In genomic region chr13:21166936-21167909, GRCm38 (mm10) we compare ENCODE assay signal across 9 mouse cellular contexts. TPM values are rescaled to one million over a fixed set of nuclear protein-coding genes. Genes with fewer than 3 reads are reported as not detected.
A peak's percentile ranks its signal among the peaks of the same experiment; 100 is the strongest.
DNase-seq lines count a peak whose midpoint lies in the region; ATAC-seq and TF ChIP-seq lines count a peak whose summit lies in the region.
"Had no signal": no experiment of that assay in that cellular context is flagged by ENCODE, and none has a peak within 500 bp of the region (broad histone marks: within the 10 kb centered on the region; RNA-seq: fewer than 3 reads in every experiment).

No protein-coding gene starts in this region.

- no peaks in the 10 kb centered on the region for H3K36me3 ChIP-seq in C2C12 (ENCODE audit: control insufficient read depth, insufficient read depth)
- no peaks in the 10 kb centered on the region for H3K36me3 ChIP-seq in embryonic facial prominence, embryonic 14.5 days (ENCODE audit: control insufficient read depth, insufficient read depth, low read length)
- H3K36me3 ChIP-seq in liver, adult 2 months (ENCODE audit: control insufficient read depth, insufficient read depth, low read length), result no peaks in the 10 kb centered on the region
- H3K36me3 ChIP-seq in stomach, embryonic 14.5 days (ENCODE audit: control insufficient read depth, insufficient read depth, low read length), result no peaks in the 10 kb centered on the region

- H3K9me3 ChIP-seq in embryonic facial prominence, embryonic 14.5 days (ENCODE audit: control insufficient read depth, low read length), result no peaks in the 10 kb centered on the region
- no peaks in the 10 kb centered on the region for H3K9me3 ChIP-seq in stomach, embryonic 14.5 days (ENCODE audit: control insufficient read depth, low read depth, low read length)

- ATAC-seq in embryonic facial prominence, embryonic 14.5 days (ENCODE audit: low read depth), result peak; percentile 49
- peak; percentile 41; the same call in 1 of the 2 replicates for ATAC-seq in monocyte, adult 5-6 weeks (replicated peaks; ENCODE audit: insufficient number of reproducible peaks, low FRiP score, low TSS enrichment, poor library complexity, severe bottlenecking)
- ATAC-seq in stomach, embryonic 14.5 days (ENCODE audit: insufficient number of reproducible peaks, insufficient read depth, low FRiP score, low read depth), result peak; percentile 57; the same call in 1 of the 2 replicates

- H3K4me2 ChIP-seq in embryonic facial prominence, embryonic 14.5 days (ENCODE audit: low read depth, low read length), result peak overlapping the region; percentile 97
- peak overlapping the region; percentile 94 for H3K4me2 ChIP-seq in stomach, embryonic 14.5 days (replicated peaks; ENCODE audit: low read depth, low read length)

- DNase-seq in adrenal gland, postnatal 25 days, result peak; percentile 65
- DNase-seq in embryonic facial prominence, embryonic 14.5 days (ENCODE audit: low spot score), result peak; percentile 89
- DNase-seq in heart, adult 8-10 months (ENCODE audit: low spot score), result peak; percentile 87
- DNase-seq in kidney, adult 8-10 months, result peak; percentile 71 to 82
- peak; percentile 68 for DNase-seq in liver, adult 2 months (ENCODE audit: extremely low read depth, low read depth, low spot score)

- H3ac ChIP-seq in C2C12 (ENCODE audit: control insufficient read depth, insufficient read length, low read depth), result peak overlapping the region; percentile 40

- TF ChIP-seq CTCF in C2C12 (IDR thresholded peaks at IDR 0.05; ENCODE audit: control insufficient read depth, insufficient read depth, insufficient read length), result no peak
- no peak for TF ChIP-seq CTCF in liver, adult 2 months (IDR thresholded peaks at IDR 0.05; ENCODE audit: low read depth, low read length)

- no peaks in the 10 kb centered on the region for H3K79me2 ChIP-seq in C2C12 (ENCODE audit: control insufficient read depth, insufficient read depth)
- H3K79me2 ChIP-seq in liver, adult 2 months (ENCODE audit: control insufficient read depth, insufficient read depth, low read length), result no peaks in the 10 kb centered on the region

- H3K27me3 ChIP-seq in C2C12 (ENCODE audit: control insufficient read depth, insufficient read depth, insufficient read length), result no peaks in the 10 kb centered on the region
- no peaks in the 10 kb centered on the region for H3K27me3 ChIP-seq in embryonic facial prominence, embryonic 14.5 days (replicated peaks; ENCODE audit: control insufficient read depth, insufficient read depth, low read length)
- H3K27me3 ChIP-seq in liver, adult 2 months (ENCODE audit: control insufficient read depth, insufficient read depth, low read length), result no peaks in the 10 kb centered on the region
- H3K27me3 ChIP-seq in stomach, embryonic 14.5 days (ENCODE audit: control insufficient read depth, insufficient read depth, low read length), result no peaks in the 10 kb centered on the region

- no peaks in the 10 kb centered on the region for H3K79me3 ChIP-seq in C2C12 (ENCODE audit: low read depth)

- peak overlapping the region; percentile 28 for H3K4me3 ChIP-seq in C2C12 (ENCODE audit: insufficient read depth, poor library complexity, severe bottlenecking)
- peak overlapping the region; percentile 58 for H3K4me3 ChIP-seq in embryonic facial prominence, embryonic 14.5 days (ENCODE audit: low read depth, low read length)
- H3K4me3 ChIP-seq in liver, adult 2 months (ENCODE audit: insufficient read depth, low read depth, low read length), result peak overlapping the region; percentile 40
- peak overlapping the region; percentile 64 for H3K4me3 ChIP-seq in stomach, embryonic 14.5 days (ENCODE audit: low read depth, low read length)

- WGBS in embryonic facial prominence, embryonic 14.5 days, result under 1% methylated on average over 27 of the region's 27 CpGs
- WGBS in liver, adult 2 months, result 2% methylated on average over 27 of the region's 27 CpGs
- 1% methylated on average over 27 of the region's 27 CpGs for WGBS in stomach, embryonic 14.5 days

- H3K27ac ChIP-seq in embryonic facial prominence, embryonic 14.5 days (replicated peaks; ENCODE audit: low read depth, low read length), result 0 out of 2 replicates have a peak overlapping the region, but pooled peaks have one; percentile 40
- H3K27ac ChIP-seq in liver, adult 2 months (replicated peaks; ENCODE audit: insufficient read depth, low read depth, low read length), result no peak overlapping the region
- H3K27ac ChIP-seq in stomach, embryonic 14.5 days (ENCODE audit: low read length), result peak overlapping the region; percentile 72; the same call in 1 of the 2 replicates

- peak overlapping the region; percentile 63 for H3K9ac ChIP-seq in embryonic facial prominence, embryonic 14.5 days (ENCODE audit: low read depth, low read length)
- H3K9ac ChIP-seq in liver, adult 2 months (ENCODE audit: low read depth, low read length), result peak overlapping the region; percentile 46; the same call in 1 of the 2 replicates
- H3K9ac ChIP-seq in stomach, embryonic 14.5 days (replicated peaks; ENCODE audit: low read depth, low read length), result peak overlapping the region; percentile 42; the same call in 1 of the 2 replicates

- H3K4me1 ChIP-seq in embryonic facial prominence, embryonic 14.5 days (ENCODE audit: control insufficient read depth, insufficient read depth, low read length), result no peaks in the 10 kb centered on the region
- H3K4me1 ChIP-seq in liver, adult 2 months (ENCODE audit: control insufficient read depth, insufficient read depth, low read length), result no peaks in the 10 kb centered on the region
- H3K4me1 ChIP-seq in stomach, embryonic 14.5 days (ENCODE audit: control insufficient read depth, insufficient read depth, low read length), result peaks cover 5% of the 10 kb centered on the region; the same call in 1 of the 2 replicates

- TF ChIP-seq POLR2A in liver, adult 2 months (IDR thresholded peaks at IDR 0.05; ENCODE audit: extremely low read depth, insufficient read depth, low read length), result no peak

TF ChIP-seq in C2C12, 6 proteins besides CTCF, POLR2A, EP300 and RAD21:
- TF ChIP-seq MYOG (IDR thresholded peaks at IDR 0.05; ENCODE audit: control insufficient read depth, extremely low read depth, insufficient read length) (no peak), MYOD1 (IDR thresholded peaks at IDR 0.05; ENCODE audit: control insufficient read depth, insufficient read length, low read depth) (no peak), MAX (IDR thresholded peaks at IDR 0.05) (no peak), CEBPB (IDR thresholded peaks at IDR 0.05; ENCODE audit: low read depth) (no peak), USF1 (IDR thresholded peaks at IDR 0.05; ENCODE audit: low read depth) (peak; percentile 85)

RNA-seq across cellular contexts. Expression of gene Trim27, which starts 12.0 kb away (rescaled TPM):
- 105 TPM for polyA plus RNA-seq in C2C12 (2012; fragmentation: generic; extraction: Trizol)
- 49.2 and 59.6 TPM in 2 replicates for total RNA-seq in adrenal gland, postnatal 25 days (2021)
- polyA plus RNA-seq in embryonic facial prominence, embryonic 14.5 days (2014; fragmentation: Nextera tagmentation; extraction: Ambion mirVana), result 111 and 127 TPM in 2 replicates
- 10 to 100 TPM; 17.7 to 20.3 (median 19.3) TPM for total RNA-seq in heart, adult 8-10 months (2022)
- 9.4 and 16.4 TPM in 2 replicates for total RNA-seq in liver, adult 2 months (2014; rRNA removed)
- 33.9 and 39.5 TPM in 2 replicates for polyA plus RNA-seq in liver, adult 2 months (2012; rRNA removed)
- 81.0 to 103 TPM (median 88.2 TPM) in 3 replicates for total RNA-seq in monocyte, adult 5-6 weeks (2017)
- 123 and 128 TPM in 2 replicates for polyA plus RNA-seq in stomach, embryonic 14.5 days (2014; fragmentation: Nextera tagmentation; extraction: Ambion mirVana)

RNA-seq across cellular contexts. Expression of gene Olfr1368, which starts 21.6 kb away (rescaled TPM):
- not detected for polyA plus RNA-seq in C2C12 (2012; fragmentation: generic; extraction: Trizol)
- not detected in 2 replicates for total RNA-seq in adrenal gland, postnatal 25 days (2021)
- polyA plus RNA-seq in embryonic facial prominence, embryonic 14.5 days (2014; fragmentation: Nextera tagmentation; extraction: Ambion mirVana), result not detected in 2 replicates
- total RNA-seq in heart, adult 8-10 months (2022), result not detected
- total RNA-seq in liver, adult 2 months (2014; rRNA removed), result not detected in 2 replicates
- polyA plus RNA-seq in liver, adult 2 months (2012; rRNA removed), result not detected in 2 replicates
- not detected in 3 replicates for total RNA-seq in monocyte, adult 5-6 weeks (2017)
- not detected in 2 replicates for polyA plus RNA-seq in stomach, embryonic 14.5 days (2014; fragmentation: Nextera tagmentation; extraction: Ambion mirVana)
- polyA plus RNA-seq: frontal cortex, adult 2 months had no signal

RNA-seq across cellular contexts. Expression of gene Olfr263, which starts 37.8 kb away (rescaled TPM):
- polyA plus RNA-seq in C2C12 (2012; fragmentation: generic; extraction: Trizol), result not detected
- not detected in 2 replicates for total RNA-seq in adrenal gland, postnatal 25 days (2021)
- polyA plus RNA-seq in embryonic facial prominence, embryonic 14.5 days (2014; fragmentation: Nextera tagmentation; extraction: Ambion mirVana), result 0.18 TPM in 1 of 2 replicates, not detected in the other
- total RNA-seq in heart, adult 8-10 months (2022), result not detected
- total RNA-seq in liver, adult 2 months (2014; rRNA removed), result not detected in 2 replicates
- polyA plus RNA-seq in liver, adult 2 months (2012; rRNA removed), result not detected in 2 replicates
- total RNA-seq in monocyte, adult 5-6 weeks (2017), result not detected in 3 replicates
- not detected in 2 replicates for polyA plus RNA-seq in stomach, embryonic 14.5 days (2014; fragmentation: Nextera tagmentation; extraction: Ambion mirVana)
- polyA plus RNA-seq: frontal cortex, adult 2 months had no signal

RNA-seq across cellular contexts. Expression of gene Olfr1369-ps1, which starts 55.9 kb away (rescaled TPM):
- not detected for polyA plus RNA-seq in C2C12 (2012; fragmentation: generic; extraction: Trizol)
- not detected in 2 replicates for total RNA-seq in adrenal gland, postnatal 25 days (2021)
- polyA plus RNA-seq in embryonic facial prominence, embryonic 14.5 days (2014; fragmentation: Nextera tagmentation; extraction: Ambion mirVana), result 0.15 TPM in 1 of 2 replicates, not detected in the other
- not detected for total RNA-seq in heart, adult 8-10 months (2022)
- total RNA-seq in liver, adult 2 months (2014; rRNA removed), result not detected in 2 replicates
- polyA plus RNA-seq in liver, adult 2 months (2012; rRNA removed), result not detected in 2 replicates
- not detected in 3 replicates for total RNA-seq in monocyte, adult 5-6 weeks (2017)
- polyA plus RNA-seq in stomach, embryonic 14.5 days (2014; fragmentation: Nextera tagmentation; extraction: Ambion mirVana), result not detected in 2 replicates
- polyA plus RNA-seq: frontal cortex, adult 2 months had no signal
